Mouse (Mus musculus) embryonic facial prominence, embryonic 13.5 days (tissue): Measurements from ENCODE around the gene Ctxn2. TPM values are rescaled to one million over a fixed set of nuclear protein-coding genes. Genes with fewer than 3 reads are reported as not detected.
"Not testable (repeated sequence)": the region's sequence is repeated elsewhere in the genome, so short reads cannot be mapped to it uniquely, and the experiment has no call there.

Source experiments
- ATAC-seq: fragments of 200-750 bp; cut with Nextera tagmentation; 2 replicates; pipeline ENCODE4 v1.8.0; 2017; ENCODE audit warnings: low read depth; ENCODE audit not compliant: insufficient number of reproducible peaks, insufficient read depth, low FRiP score, low TSS enrichment
- H3K27ac ChIP-seq: fragments of 300-500 bp; sonication (generic); 2 replicates; pipeline ENCODE4 v1.5.1; 2015; ENCODE audit warnings: moderate library complexity, mild to moderate bottlenecking, inconsistent platforms
- H3K27me3 ChIP-seq: fragments of 300-500 bp; sonication (generic); 2 replicates; pipeline ENCODE4 v1.6.1; 2015; ENCODE audit warnings: mild to moderate bottlenecking, inconsistent platforms
- H3K36me3 ChIP-seq: fragments of 300-500 bp; sonication (generic); 2 replicates; pipeline ENCODE4 v1.6.1; 2015; ENCODE audit warnings: mild to moderate bottlenecking, inconsistent platforms
- H3K4me1 ChIP-seq: fragments of 300-500 bp; sonication (generic); 2 replicates; pipeline ENCODE4 v1.6.1; 2015; ENCODE audit warnings: inconsistent platforms
- H3K4me2 ChIP-seq: fragments of 300-500 bp; sonication (generic); 2 replicates; pipeline ENCODE4 v1.6.1; 2015; ENCODE audit warnings: moderate library complexity, mild to moderate bottlenecking, inconsistent platforms
- H3K4me3 ChIP-seq: fragments of 300-500 bp; sonication (generic); 2 replicates; pipeline ENCODE4 v1.5.1; 2015; ENCODE audit warnings: mild to moderate bottlenecking, inconsistent platforms
- H3K9ac ChIP-seq: fragments of 300-500 bp; sonication (generic); 2 replicates; pipeline ENCODE4 v1.6.1; 2015; ENCODE audit warnings: mild to moderate bottlenecking, inconsistent platforms
- H3K9me3 ChIP-seq: fragments of 300-500 bp; sonication (generic); 2 replicates; pipeline ENCODE4 v1.6.1; 2016; ENCODE audit warnings: inconsistent platforms
- WGBS: fragments of 180-500 bp; shearing (Covaris S2); methylation state at CpG from one replicate; pipeline ENCODE4 v1.1.7; 2015; ENCODE audit warnings: mixed read lengths; 5-methylcytosine and 5-hydroxymethylcytosine counted together
- polyA plus RNA-seq: library from polyadenylated mRNA; unstranded; fragments of >200 nt; fragmentation: Nextera tagmentation; extraction: Ambion mirVana; gene quantifications from 2 replicates; pipeline ENCODE4 v1.2.1, GENCODE M21; 2015

Ctxn2 gene
- not detected in 2 replicates for polyA plus RNA-seq

DNA sequence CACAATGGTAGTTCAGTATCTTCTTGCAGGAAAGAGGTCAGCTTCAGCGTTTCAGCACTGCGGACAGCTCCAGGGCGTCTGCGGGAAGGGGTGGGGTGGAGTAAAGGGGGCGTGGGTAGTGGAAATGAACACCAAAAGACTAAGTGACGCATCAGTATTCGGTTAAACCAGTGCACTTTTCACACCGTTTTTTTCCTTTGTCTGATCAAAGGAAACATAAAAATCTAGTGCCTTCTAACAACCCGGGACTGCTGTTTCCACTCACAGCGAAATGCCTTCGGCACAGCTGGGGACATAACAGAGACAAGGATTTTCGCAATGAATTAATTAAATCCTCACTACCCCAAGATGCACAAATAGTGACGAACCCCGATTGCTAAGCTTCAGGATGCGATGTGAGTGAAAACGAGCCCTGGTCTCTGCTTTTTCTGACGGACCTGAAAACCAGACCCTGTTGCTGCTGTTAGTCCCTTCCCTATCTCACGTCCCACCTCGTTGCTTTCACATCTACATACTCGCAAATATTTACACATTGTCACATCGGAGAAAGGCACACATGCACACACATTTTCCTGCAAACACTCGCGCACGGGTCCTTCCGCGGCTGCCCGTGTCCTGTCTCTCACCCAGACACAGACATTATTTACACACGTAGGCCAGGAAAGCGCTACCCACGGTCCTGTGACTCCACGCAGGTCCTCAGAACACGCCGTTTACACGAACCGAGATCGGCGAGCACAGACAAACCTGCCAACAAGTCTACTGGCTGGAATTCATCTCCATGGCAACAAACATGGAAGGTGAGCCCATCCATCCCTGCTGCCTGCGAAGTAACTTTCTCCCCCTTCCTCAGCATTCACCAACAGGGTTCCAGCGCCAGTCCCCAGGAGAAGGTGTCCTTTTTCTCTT lies at the start of gene Ctxn2:
TSS of gene Ctxn2 (plus strand) at position 790 of the 909 bp plus-strand sequence.
- H3K9me3 ChIP-seq: no peaks in the 10 kb centered on the region
- peak within 1 kb of the TSS; percentile 41; the same call in 1 of the 2 replicates for H3K9ac ChIP-seq
- peak within 1 kb of the TSS; percentile 59 for H3K4me2 ChIP-seq
- H3K27me3 ChIP-seq: peaks cover 5% of the 10 kb centered on the region; the same call in 1 of the 2 replicates
- ATAC-seq: 0 out of 2 replicates have a peak, but pooled peaks have one; percentile 37
- 2% methylated on average over 39 of the region's 39 CpGs for WGBS
- peaks cover 8% of the 10 kb centered on the region for H3K4me1 ChIP-seq
- H3K36me3 ChIP-seq: no peaks in the 10 kb centered on the region
- H3K4me3 ChIP-seq: peak within 1 kb of the TSS; percentile 27
- no peak within 1 kb of the TSS for H3K27ac ChIP-seq

GRCm38 (mm10) chr2:125088757-125089156 lies 47.7 kb upstream of the Ctxn2 start:
- no peak overlapping the region for H3K4me2 ChIP-seq
- no peak overlapping the region for H3K9ac ChIP-seq
- H3K9me3 ChIP-seq: no peaks in the 10 kb centered on the region
- no peaks in the 10 kb centered on the region for H3K27me3 ChIP-seq
- peaks cover 45% of the 10 kb centered on the region for H3K36me3 ChIP-seq
- H3K4me1 ChIP-seq: 0 out of 2 replicates have a peak, but pooled peaks cover 3% of the 10 kb centered on the region
- 95% methylated on average over 7 of the region's 7 CpGs for WGBS
- H3K27ac ChIP-seq: no peak overlapping the region
- no peak for ATAC-seq
- H3K4me3 ChIP-seq: no peak overlapping the region

GRCm38 (mm10) chr2:125092123-125092522 lies 44.4 kb upstream of the Ctxn2 start:
- not testable (repeated sequence) for H3K27me3 ChIP-seq, H3K4me3 ChIP-seq, H3K4me2 ChIP-seq, H3K9ac ChIP-seq, H3K9me3 ChIP-seq, H3K27ac ChIP-seq, ATAC-seq, H3K4me1 ChIP-seq
- peaks cover 51% of the 10 kb centered on the region for H3K36me3 ChIP-seq
- WGBS: 81% methylated on average over 3 of the region's 3 CpGs

GRCm38 (mm10) chr2:125104491-125104890 lies 32.0 kb upstream of the Ctxn2 start:
- not testable (repeated sequence) for H3K4me2 ChIP-seq, H3K4me1 ChIP-seq, H3K4me3 ChIP-seq, H3K27me3 ChIP-seq, H3K9me3 ChIP-seq, H3K9ac ChIP-seq, H3K27ac ChIP-seq, ATAC-seq
- WGBS: 95% methylated on average over 13 of the region's 13 CpGs
- H3K36me3 ChIP-seq: peaks cover 64% of the 10 kb centered on the region

- H3K27me3 ChIP-seq, H3K9me3 ChIP-seq, H3K4me3 ChIP-seq, ATAC-seq, H3K4me1 ChIP-seq, H3K9ac ChIP-seq, H3K4me2 ChIP-seq, H3K27ac ChIP-seq: not testable (repeated sequence)
- peaks cover 55% of the 10 kb centered on the region for H3K36me3 ChIP-seq
- 95% methylated on average over 4 of the region's 4 CpGs for WGBS
Measured at GRCm38 (mm10) chr2:125106536-125106935, 30.0 kb upstream of the Ctxn2 start.

GRCm38 (mm10) chr2:125119381-125120110 lies 16.9 kb upstream of the Ctxn2 start:
- H3K27me3 ChIP-seq: no peaks in the 10 kb centered on the region
- WGBS: 82% methylated on average over 6 of the region's 6 CpGs
- no peak overlapping the region for H3K4me3 ChIP-seq
- ATAC-seq: no peak
- no peak overlapping the region for H3K4me2 ChIP-seq
- no peaks in the 10 kb centered on the region for H3K9me3 ChIP-seq
- no peak overlapping the region for H3K9ac ChIP-seq
- no peak overlapping the region for H3K27ac ChIP-seq
- peaks cover 15% of the 10 kb centered on the region for H3K4me1 ChIP-seq
- H3K36me3 ChIP-seq: peaks cover 11% of the 10 kb centered on the region; the same call in 1 of the 2 replicates

DNA sequence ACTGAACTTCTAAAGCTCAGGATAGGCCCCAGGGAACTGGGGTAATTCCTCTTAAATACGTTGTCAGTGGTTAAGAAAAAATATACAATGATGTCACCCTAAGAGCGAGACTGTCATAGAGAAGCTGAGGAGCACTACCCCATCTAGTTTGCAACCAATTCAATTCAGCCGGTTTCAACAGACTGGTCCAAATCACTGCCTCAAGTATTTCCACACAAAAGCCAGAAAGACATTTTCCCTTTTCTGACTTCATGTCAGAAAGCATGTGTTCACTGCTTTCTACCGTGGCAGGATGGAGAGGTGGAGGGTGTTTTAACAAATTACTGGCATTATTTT lies 14.2 kb upstream of the Ctxn2 start:
- ATAC-seq: no peak
- H3K27ac ChIP-seq: peak overlapping the region; percentile 91; the same call in 1 of the 2 replicates
- H3K4me1 ChIP-seq: peaks cover 15% of the 10 kb centered on the region
- H3K4me2 ChIP-seq: peak overlapping the region; percentile 69
- no peaks in the 10 kb centered on the region for H3K9me3 ChIP-seq
- no peaks in the 10 kb centered on the region for H3K27me3 ChIP-seq
- no peaks in the 10 kb centered on the region for H3K36me3 ChIP-seq
- peak overlapping the region; percentile 76 for H3K4me3 ChIP-seq
- 1% methylated on average over 4 of the region's 4 CpGs for WGBS
- H3K9ac ChIP-seq: peak overlapping the region; percentile 97

DNA sequence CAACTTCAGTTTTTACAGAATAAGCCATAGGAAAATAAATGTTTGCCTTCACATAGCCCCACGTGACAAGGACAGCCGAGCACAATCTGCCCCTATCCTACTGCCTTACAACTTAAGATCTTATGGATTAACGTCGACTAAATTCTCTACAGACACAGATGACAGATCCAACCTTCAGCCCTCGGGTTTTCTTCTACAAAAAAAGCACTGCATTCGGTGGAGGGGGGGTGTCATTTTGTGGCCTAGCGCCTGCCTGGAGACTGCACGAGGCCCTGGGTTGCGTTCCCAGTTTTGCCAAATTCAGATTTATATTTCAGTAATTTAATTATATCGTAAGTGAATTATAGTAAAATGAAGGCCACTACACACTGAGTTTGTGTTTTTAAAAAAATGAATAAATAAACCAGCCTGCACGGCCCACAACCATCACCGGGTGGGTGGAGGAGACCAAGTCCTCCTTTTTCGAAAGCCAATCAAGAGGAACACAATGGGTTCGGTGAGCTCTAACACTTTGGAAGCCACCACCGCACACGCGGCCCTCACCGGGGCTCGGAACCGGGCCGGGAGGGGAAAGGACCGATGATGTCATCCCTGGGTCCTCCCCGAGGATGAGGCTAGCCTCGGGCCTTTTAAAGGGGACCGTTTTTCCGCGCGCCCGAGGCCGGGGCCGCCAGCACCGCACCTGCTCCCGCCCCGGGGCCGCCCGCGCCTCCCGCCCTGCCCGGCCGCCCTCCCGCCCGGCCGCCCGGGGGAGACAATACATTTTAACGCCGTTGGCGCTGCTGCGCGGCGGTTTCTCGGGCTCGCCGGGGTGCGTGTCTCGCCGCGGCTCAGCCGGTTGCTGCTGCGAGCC lies 13.6 kb upstream of the Ctxn2 start:
- H3K36me3 ChIP-seq: no peaks in the 10 kb centered on the region
- peak overlapping the region; percentile 69 for H3K4me2 ChIP-seq
- H3K4me3 ChIP-seq: peak overlapping the region; percentile 76
- H3K4me1 ChIP-seq: peaks cover 15% of the 10 kb centered on the region
- WGBS: under 1% methylated on average over 39 of the region's 59 CpGs
- H3K27ac ChIP-seq: peak overlapping the region; percentile 91
- H3K9me3 ChIP-seq: no peaks in the 10 kb centered on the region
- peak overlapping the region; percentile 97 for H3K9ac ChIP-seq
- no peaks in the 10 kb centered on the region for H3K27me3 ChIP-seq
- ATAC-seq: peak; percentile 56

- Histone ChIP-seq H3K9me3 (no peaks in the 10 kb centered on the region), H3K4me3 (peak within 1 kb of the TSS; percentile 76), H3K9ac (peak within 1 kb of the TSS; percentile 97), H3K4me2 (peak within 1 kb of the TSS; percentile 69), H3K27ac (peak within 1 kb of the TSS; percentile 91), H3K36me3 (no peaks in the 10 kb centered on the region), H3K27me3 (no peaks in the 10 kb centered on the region), H3K4me1 (peaks cover 12% of the 10 kb centered on the region)
- 1% methylated on average over 36 of the region's 48 CpGs for WGBS
- ATAC-seq: peak; percentile 75
Measured at GRCm38 (mm10) chr2:125123477-125123852, 13.0 kb upstream of the Ctxn2 start, which contains the start of gene Myef2. TSS of gene Myef2 (minus strand) at chr2:125123661.

GRCm38 (mm10) chr2:125125824-125126223 lies 10.7 kb upstream of the Ctxn2 start:
- no peak for ATAC-seq
- H3K4me1 ChIP-seq: peaks cover 12% of the 10 kb centered on the region

DNA sequence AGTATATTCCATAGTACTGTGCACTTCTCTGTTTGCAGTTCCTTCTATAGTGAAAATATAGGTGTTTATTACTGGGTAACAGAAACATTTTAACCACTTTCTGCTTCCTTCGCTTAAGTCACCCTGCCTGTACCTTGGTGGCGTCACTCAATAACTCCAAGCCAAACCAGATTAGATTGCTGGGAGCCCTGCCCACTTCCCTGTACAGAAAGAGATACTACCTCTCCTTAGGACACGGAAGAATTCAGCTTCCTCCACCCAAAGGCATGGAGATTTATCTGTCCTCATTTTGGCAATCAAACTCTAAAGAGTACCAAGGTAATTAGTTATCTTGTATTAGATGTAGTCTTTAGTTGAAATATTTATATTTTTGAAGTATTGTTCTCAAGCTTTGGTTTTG lies 9.7 kb upstream of the Ctxn2 start:
- 80% methylated on average over 3 of the region's 3 CpGs for WGBS
- no peak overlapping the region for H3K4me2 ChIP-seq
- no peak for ATAC-seq
- no peaks in the 10 kb centered on the region for H3K9me3 ChIP-seq
- H3K4me1 ChIP-seq: peaks cover 4% of the 10 kb centered on the region
- no peak overlapping the region for H3K4me3 ChIP-seq
- no peaks in the 10 kb centered on the region for H3K27me3 ChIP-seq
- H3K36me3 ChIP-seq: no peaks in the 10 kb centered on the region
- no peak overlapping the region for H3K9ac ChIP-seq
- no peak overlapping the region for H3K27ac ChIP-seq

More at GRCm38 (mm10) chr2:125125824-125126223, 10.7 kb upstream of the Ctxn2 start:
- Histone ChIP-seq H3K9me3 (no peaks in the 10 kb centered on the region), H3K9ac (no peak overlapping the region), H3K4me3 (no peak overlapping the region), H3K4me2 (no peak overlapping the region), H3K36me3 (no peaks in the 10 kb centered on the region), H3K27me3 (no peaks in the 10 kb centered on the region), H3K27ac (no peak overlapping the region)
- WGBS: 34% methylated on average over 4 of the region's 4 CpGs
